Mouse (Mus musculus): Measurements from ENCODE around the gene Sqstm1.

- no peak; the same call in 1 of the 2 replicates for TF ChIP-seq CTCF (IDR thresholded peaks at IDR 0.05)
- no peak for TF ChIP-seq EP300 (IDR thresholded peaks at IDR 0.05)
Observed at GRCm38 (mm10) chr11:50174730-50175187, 35.9 kb downstream of the Sqstm1 start.
